Mouse (Mus musculus) cerebellum, adult 9-11 months (tissue): ENCODE data around the gene Cwc25.
A peak's percentile ranks its signal among the peaks of the same experiment; 100 is the strongest.
"Not testable (repeated sequence)": the region's sequence is repeated elsewhere in the genome, so short reads cannot be mapped to it uniquely, and the experiment has no call there.

Source experiments
- DNase-seq: peaks from one replicate; pipeline ENCODE4 v3.0.0; 2022

Gene Cwc25

GRCm38 (mm10) chr11:97771410-97771809 is 5.1 kb upstream of the Cwc25 start:
- no peak for DNase-seq

- no peak for DNase-seq
Observed at GRCm38 (mm10) chr11:97769704-97770103, 3.3 kb upstream of the Cwc25 start.

DNA sequence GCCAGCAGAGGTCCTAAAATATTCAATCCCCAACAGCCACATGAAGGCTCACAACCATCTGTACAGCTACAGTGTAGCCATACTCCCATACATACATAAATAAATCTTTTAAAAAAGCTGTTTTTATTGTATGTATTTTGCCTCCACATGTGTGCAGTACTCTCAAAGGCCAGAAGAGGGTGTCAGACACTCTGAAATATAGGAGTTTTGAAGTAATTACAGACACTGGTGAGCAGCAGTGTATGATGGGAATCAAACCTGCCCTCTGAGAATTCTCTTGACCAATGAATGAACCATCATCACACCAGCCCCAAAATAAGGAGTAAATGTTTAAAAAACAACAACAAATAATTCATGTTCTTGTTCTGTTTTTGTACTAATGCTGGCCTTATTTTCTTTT is 4.7 kb downstream of the Cwc25 start:
- no peak for DNase-seq

GRCm38 (mm10) chr11:97758942-97759341 is 7.4 kb downstream of the Cwc25 start:
- no peak for DNase-seq

GRCm38 (mm10) chr11:97758125-97758524 is 8.2 kb downstream of the Cwc25 start:
- DNase-seq, result no peak

DNA sequence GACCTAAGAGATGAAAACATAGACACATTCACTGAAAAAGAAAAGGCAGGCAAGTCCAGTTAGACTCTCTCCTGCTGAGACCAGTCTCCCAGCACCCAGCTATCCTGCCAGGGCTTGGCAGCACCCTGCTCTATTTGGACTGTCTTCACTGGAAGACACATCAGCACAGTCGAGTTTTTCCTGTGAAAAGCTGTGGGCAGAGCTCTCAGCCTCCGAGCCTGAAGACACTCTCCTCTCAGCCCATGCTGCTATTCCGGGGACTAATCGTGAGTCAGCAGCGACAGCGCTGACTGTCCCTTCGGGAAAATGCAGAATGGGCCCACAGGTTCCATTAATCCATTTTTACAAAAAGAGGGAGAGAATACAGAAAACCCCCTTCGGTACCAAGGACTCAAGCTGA is 13.1 kb downstream of the Cwc25 start:
- no peak for DNase-seq

DNA sequence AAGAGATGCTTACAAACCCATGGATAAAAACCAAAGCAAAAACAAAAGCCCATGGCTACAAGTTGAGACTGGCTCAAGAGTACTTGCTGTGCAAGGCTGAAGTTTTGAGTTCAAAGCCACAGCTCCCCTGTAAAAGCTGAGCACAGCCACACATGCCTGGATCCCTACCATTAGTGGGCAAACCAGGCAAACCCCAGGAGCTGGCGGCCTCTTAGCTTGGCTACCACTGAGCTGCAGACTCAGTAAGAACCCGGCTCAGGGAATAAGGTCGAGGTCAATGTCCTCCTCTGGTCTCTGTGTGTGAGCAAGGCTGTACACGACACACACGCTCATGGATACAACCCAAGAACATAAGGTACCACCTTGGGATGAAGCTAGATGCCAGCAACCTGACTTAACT is 17.9 kb downstream of the Cwc25 start:
- no peak for DNase-seq

- DNase-seq, result peak; percentile 56
Observed at GRCm38 (mm10) chr11:97747773-97748172, 18.6 kb downstream of the Cwc25 start.

- no peak for DNase-seq
Observed at GRCm38 (mm10) chr11:97745331-97745721, 21.0 kb downstream of the Cwc25 start.

DNA sequence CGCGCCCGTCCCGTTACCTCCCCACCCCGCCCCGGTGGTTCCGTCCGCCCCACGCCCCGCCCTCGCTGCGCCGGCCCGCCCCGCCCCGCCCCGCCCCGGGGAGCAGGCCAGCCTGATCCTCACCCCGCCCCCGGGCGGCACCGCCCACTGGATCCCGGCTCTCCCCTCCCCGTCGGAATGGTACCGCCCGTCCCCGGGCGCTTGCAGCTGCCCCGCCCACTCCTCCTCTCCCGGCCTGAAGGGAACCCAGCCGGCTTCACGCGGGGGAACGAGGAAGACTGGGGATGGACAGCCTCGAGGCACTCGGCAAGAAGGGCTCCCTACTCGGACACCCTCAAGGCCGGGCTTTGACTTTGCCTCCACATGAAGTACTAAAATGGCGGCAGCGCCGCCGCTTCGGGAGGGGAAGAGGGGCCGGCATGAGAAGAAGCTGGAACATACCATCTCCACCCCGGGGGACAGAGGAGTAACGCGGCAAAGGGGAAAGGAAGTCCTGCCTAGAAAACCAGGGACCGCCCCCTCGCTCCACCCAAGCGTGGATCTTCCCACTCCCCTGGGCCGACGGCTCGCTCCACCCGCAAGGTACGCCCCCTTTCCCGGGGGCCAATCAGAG is 21.5 kb downstream of the Cwc25 start:
- DNase-seq, result peak; percentile 99

DNA sequence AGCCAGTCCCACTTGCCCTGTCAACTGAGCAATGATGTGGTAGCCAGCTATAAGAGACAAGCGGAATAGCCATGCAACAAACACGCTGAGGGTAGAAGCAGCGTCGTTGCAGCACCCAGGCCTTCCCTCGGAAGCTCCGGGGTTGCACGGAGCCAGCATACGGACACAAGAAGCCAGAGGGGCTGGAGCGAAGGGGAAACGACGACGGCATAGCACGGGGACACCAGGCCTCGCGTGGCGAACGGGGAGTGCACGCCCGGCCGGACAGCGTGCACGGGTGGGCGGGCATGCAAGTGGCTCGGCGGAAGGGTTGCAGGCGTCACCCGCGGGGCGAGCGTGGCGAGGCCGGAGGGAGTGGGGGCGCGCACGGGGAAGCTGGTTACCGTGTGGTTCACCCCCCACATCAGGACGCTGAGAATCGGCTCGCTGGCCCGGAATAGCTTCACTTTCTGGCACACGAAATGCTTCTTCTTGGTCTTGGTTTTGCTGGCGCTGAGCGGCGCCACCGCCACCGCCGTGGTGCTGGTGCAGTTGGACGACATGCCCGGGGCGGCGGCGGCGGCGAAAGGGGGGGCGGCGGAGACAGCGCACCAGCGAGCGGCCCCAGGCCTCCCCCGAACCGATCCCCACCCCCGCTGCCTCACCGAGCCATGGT is 22.2 kb downstream of the Cwc25 start, which contains the start of gene Pip4k2b:
Pip4k2b (minus strand) TSS at position 642 of the 655 bp plus-strand sequence.
- DNase-seq, result no peak

- DNase-seq, result peak; percentile 41
Observed at GRCm38 (mm10) chr11:97743423-97743822, 22.9 kb downstream of the Cwc25 start.

GRCm38 (mm10) chr11:97742591-97742990 is 23.8 kb downstream of the Cwc25 start:
- no peak for DNase-seq

DNA sequence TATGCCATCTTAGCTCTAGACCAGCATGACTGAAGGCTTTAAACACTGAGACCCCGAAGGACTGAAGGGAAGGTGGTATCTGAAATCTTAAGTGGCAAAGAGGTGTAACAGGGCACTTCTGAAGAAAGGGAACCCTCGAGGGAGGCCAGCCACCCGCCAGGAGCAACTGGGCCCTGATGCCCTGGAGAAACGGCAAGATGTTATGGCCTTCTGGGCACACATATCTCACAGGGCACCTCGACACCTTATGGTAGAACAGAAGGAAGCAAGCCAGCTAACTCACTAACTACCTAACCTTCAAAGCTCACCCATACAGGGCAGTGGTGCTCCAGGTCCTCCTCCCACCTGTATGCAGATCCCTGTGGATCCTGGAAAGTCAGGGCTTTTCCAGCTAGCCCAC is 24.2 kb downstream of the Cwc25 start:
- DNase-seq, result no peak

GRCm38 (mm10) chr11:97740190-97740589 is 26.2 kb downstream of the Cwc25 start:
- no peak for DNase-seq

GRCm38 (mm10) chr11:97739155-97739554 is 27.2 kb downstream of the Cwc25 start:
- no peak for DNase-seq

DNA sequence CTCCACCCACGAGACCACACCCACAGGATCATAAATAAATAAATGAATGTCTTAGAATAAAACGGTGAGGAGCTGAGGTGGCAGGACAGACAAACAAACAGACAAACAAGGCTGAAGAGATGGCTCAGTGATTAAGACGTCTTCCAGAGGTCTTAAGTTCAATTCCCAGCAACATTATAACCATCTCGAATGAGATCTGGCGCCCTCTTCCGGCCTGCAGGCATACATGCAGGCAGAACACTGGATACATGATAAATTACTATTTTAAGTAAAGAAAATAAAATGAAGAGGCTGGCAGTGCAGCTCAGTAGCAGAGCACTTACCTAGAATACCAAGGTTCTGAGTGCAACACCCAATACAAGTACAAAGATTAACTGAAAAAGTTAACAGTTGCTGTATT is 27.7 kb downstream of the Cwc25 start:
- DNase-seq, result no peak

DNA sequence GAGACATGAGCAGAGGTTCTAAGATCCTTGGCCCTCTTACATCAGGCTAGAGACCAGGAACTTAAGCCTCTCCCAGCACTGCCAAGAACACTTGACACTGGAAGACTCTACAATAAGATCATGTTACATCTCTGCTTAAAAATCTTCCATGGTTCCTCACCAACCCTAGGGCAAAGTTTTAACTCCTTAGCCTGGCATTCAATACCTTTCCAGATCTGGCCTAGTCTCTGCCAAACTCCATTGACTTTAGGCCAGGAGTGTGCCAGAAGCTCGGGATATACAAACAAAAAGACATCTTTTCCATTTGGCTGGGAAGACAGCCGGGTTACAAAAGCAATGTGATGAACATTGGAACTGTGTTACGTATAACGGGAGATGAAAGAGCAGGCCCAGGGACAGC is 28.8 kb downstream of the Cwc25 start:
- DNase-seq, result no peak

- DNase-seq, result no peak
Observed at GRCm38 (mm10) chr11:97736645-97737044, 29.7 kb downstream of the Cwc25 start.

GRCm38 (mm10) chr11:97734810-97735209 is 31.5 kb downstream of the Cwc25 start:
- DNase-seq, result not testable (repeated sequence)

GRCm38 (mm10) chr11:97733689-97734088 is 32.7 kb downstream of the Cwc25 start:
- DNase-seq, result no peak

DNA sequence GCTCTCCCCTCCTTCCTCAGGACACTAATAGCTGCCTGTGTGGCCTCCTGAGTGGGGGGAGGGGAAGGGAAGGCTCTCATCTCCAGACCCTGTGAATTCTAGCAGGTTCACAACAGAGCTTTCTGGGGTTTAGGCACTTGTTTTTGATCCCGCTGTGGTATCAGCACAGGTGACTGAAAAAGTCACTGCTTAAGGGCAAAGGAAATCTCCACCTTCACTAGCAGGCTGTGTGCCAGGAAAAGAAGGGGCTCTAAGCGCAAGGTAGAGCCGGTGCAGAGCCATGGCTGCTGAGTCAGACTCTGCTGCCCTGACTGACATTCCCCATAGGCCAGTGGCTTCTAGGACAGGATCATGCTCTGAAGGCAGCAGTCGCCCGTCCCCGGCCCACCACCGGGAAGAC is 37.6 kb downstream of the Cwc25 start:
- no peak for DNase-seq

GRCm38 (mm10) chr11:97728311-97728710 is 38.0 kb downstream of the Cwc25 start:
- no peak for DNase-seq

DNA sequence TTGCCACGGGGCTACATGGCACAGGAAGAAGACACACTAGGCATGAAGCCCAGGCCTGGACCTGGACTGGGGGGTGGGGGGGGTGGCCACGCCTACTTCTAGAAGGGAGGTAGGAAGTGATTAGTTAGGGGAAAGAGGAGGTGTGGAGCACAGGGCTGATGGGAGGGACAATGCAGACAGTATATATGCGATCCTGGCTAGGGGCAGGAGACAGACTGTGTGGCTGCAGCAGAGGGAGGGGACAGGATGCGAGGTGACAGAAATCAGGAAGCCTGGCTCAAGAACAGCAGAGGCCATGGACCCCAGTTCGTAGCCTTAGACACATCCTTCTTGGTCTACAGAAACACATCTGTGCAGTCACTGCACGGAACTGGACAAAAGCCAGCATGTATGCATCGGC is 42.6 kb downstream of the Cwc25 start:
- no peak for DNase-seq

- DNase-seq, result no peak
Observed at GRCm38 (mm10) chr11:97721338-97721737, 45.0 kb downstream of the Cwc25 start.
